Mouse (Mus musculus): ENCODE results near the gene Allc. TPM values are rescaled to one million over a fixed set of nuclear protein-coding genes. Genes with fewer than 3 reads are reported as not detected.

Gene Allc
- total RNA-seq, 2 experiments from 2014 or later = not detected

- DNase-seq = peak; percentile 13 to 41
Observed at GRCm38 (mm10) chr12:28579132-28579531, 3.2 kb downstream of the Allc start.

- DNase-seq = no peak
Observed at GRCm38 (mm10) chr12:28578147-28578546, 4.2 kb downstream of the Allc start.

DNA sequence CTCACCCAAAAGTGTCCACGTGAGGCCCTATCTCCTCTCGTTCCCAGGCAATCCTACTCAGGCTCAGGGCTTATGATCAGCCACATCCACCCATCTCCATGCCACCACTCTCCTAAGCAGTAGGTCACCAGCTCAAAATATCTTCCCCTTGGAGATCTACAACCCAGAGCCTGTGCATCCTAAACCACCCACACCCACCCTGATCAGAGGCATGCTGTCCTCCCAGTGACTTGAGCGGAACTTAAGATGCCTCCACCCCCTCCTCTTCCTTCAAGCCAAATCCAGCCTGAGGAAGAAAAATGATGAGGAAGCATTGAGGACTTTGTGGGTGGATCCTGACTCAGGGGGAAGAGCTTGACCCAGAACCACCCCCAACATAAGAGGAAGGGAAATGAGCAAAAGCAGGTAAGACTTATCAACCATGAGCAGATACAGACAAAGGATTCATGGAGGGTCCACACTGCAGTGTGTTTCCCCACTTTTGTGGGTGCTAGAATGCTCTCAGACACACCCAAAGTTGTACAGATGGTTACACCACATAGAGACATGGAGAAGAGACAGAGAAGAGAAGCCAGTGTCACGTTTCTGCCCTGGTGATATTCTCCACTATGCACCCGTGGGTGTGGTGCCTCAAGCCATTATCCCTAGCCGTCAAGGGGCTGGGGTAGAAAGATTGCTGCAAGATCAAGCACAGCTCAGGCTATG is 6.8 kb downstream of the Allc start:
- no peak for DNase-seq

- no peak for DNase-seq
Observed at GRCm38 (mm10) chr12:28572241-28572640, 10.1 kb downstream of the Allc start.

- DNase-seq = no peak
Observed at GRCm38 (mm10) chr12:28552299-28552698, 30.0 kb downstream of the Allc start, which contains the start of gene Dcdc2c. TSS of gene Dcdc2c (minus strand) at chr12:28552399.

DNA sequence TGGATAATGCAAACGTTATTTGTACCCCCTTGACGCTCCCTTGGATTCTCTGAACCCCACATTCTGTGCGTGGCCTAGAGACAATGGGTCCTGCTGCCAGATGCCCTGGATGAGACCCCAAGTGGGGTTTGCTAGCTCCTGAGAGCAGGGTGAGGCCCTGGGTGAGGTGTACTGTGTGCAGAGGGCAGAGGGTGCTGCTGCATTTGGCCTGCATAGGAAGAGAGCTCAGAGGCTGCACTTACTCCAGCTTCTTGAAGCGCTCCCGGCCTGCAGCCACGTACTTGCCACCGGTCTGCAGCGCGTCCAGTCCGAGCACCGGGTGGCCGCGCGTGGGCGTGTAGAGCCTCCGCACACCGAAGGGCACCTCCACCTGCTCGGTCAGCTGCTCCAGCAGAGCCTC is 30.5 kb downstream of the Allc start:
- DNase-seq = no peak

- DNase-seq = no peak
Observed at GRCm38 (mm10) chr12:28548887-28549286, 33.4 kb downstream of the Allc start.

DNA sequence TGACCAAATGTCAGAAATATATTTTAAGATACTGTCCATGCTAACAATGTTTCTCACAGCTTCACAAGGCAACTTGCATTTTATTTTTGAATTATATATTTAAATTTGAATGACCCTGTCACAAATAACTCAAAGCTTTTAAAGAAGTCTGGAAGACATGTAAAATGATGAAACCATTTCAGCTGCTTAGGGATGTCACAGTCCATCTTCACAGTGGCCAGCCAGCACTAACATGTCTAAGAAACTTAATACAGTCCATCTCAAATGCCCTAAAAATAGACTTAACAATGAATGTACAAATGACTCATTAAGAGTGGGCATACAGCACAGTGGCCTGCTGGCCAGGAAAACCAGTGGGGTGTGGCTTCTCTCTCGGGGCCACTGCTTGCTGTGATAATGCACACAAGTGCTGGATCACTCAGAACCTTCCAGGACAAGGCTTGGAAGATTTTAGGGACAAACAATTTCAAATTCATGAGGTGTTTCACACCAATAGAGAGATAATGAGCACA is 68.0 kb downstream of the Allc start:
- no peak for DNase-seq

- no peak for DNase-seq
Observed at GRCm38 (mm10) chr12:28509699-28510280, 72.5 kb downstream of the Allc start.

Other genes starting within 250 kb of the Allc start
- not detected for gene Dcdc2c, start 30.1 kb downstream of the Allc start, total RNA-seq (2021)
- 1 to 10 TPM; 4.2 to 4.4 TPM for gene Colec11, start 40.9 kb upstream of the Allc start, total RNA-seq (2021)
- gene Rps7, start 53.4 kb upstream of the Allc start, total RNA-seq (2021) = 100 to 1,000 TPM; 436 to 474 TPM
- gene Rnaseh1, start 67.1 kb upstream of the Allc start, total RNA-seq (2021) = 10 to 100 TPM; 13.8 to 16.7 TPM
- 10 to 100 TPM; 66.5 to 84.0 TPM for gene Adi1, start 92.7 kb upstream of the Allc start, total RNA-seq (2021)
- 10 to 100 TPM; 35.8 to 43.0 TPM for gene Trappc12, start 167.9 kb upstream of the Allc start, total RNA-seq (2021)
- 10 to 100 TPM; 16.7 to 20.2 TPM for gene Eipr1, start 169.3 kb upstream of the Allc start, total RNA-seq (2021)